Mouse (Mus musculus) heart, adult 2 months (tissue): ENCODE measurements around the gene Strip1. TPM values are rescaled to one million over a fixed set of nuclear protein-coding genes. Genes with fewer than 3 reads are reported as not detected.

Experiments used
- DNase-seq, 2 experiments: peaks; one replicate each; pipeline ENCODE4 v3.0.0; 2021
- H3K27ac ChIP-seq: fragments of 200-600 bp; 2 replicates; pipeline ENCODE4 v1.8.1; 2022
- H3K27me3 ChIP-seq: fragments of 200-500 bp; 2 replicates; pipeline ENCODE4 v1.6.1; 2012; ENCODE audit warnings: mild to moderate bottlenecking, low read length, inconsistent platforms, mixed read lengths; ENCODE audit not compliant: control insufficient read depth, insufficient read depth
- H3K36me3 ChIP-seq: fragments of 200-500 bp; 2 replicates; pipeline ENCODE4 v1.6.1; 2012; ENCODE audit warnings: low read length, inconsistent platforms; ENCODE audit not compliant: control insufficient read depth, insufficient read depth
- H3K4me1 ChIP-seq: fragments of 200-500 bp; 2 replicates; pipeline ENCODE4 v1.6.1; 2011; ENCODE audit warnings: low read length; ENCODE audit not compliant: control insufficient read depth, insufficient read depth
- H3K4me3 ChIP-seq: fragments of 200-600 bp; 2 replicates; pipeline ENCODE4 v1.8.1; 2022
- H3K79me2 ChIP-seq: fragments of 200-500 bp; replicated peaks from 2 replicates; pipeline ENCODE4 v1.6.1; 2012; ENCODE audit warnings: mild to moderate bottlenecking, inconsistent platforms, low read length, moderate library complexity, mixed read lengths; ENCODE audit not compliant: control insufficient read depth, insufficient read depth
- H3K9ac ChIP-seq: fragments of 200-500 bp; 2 replicates; pipeline ENCODE4 v1.6.1; 2012; ENCODE audit warnings: low read depth, mild to moderate bottlenecking, control low read depth, inconsistent platforms, low read length, mixed read lengths
- CTCF ChIP-seq: fragments of 200-600 bp; IDR thresholded peaks from 2 replicates; pipeline ENCODE4 v1.8.1; 2022; ENCODE audit warnings: antibody characterized with exemption, mild to moderate bottlenecking, moderate library complexity
- EP300 ChIP-seq: fragments of 200-500 bp; IDR thresholded peaks from 2 replicates; pipeline ENCODE4 v1.6.1; 2011; ENCODE audit warnings: low read depth, low read length, control low read depth; ENCODE audit not compliant: insufficient read depth
- POLR2A ChIP-seq: fragments of 200-500 bp; IDR thresholded peaks from 2 replicates; pipeline ENCODE4 v1.6.1; 2011; ENCODE audit warnings: mild to moderate bottlenecking, low read depth, low read length, control low read depth; ENCODE audit not compliant: insufficient read depth
- WGBS: fragments of 180-500 bp; shearing (Covaris S2); methylation state at CpG from one replicate; pipeline ENCODE4 v1.1.7; 2018; 5-methylcytosine and 5-hydroxymethylcytosine counted together
- intact Hi-C: fragments of 180-260 bp; cut with DNase I; formaldehyde crosslinking; loops from one replicate; pipeline ENCODE4 v1.15.1; 2025
- polyA plus RNA-seq: library from polyadenylated mRNA; depleted of rRNA; stranded (reverse); fragments of >200 nt; gene quantifications from 2 replicates; pipeline ENCODE4 v1.2.3, GENCODE M21; 2012
- total RNA-seq, 2 experiments: library from RNA; stranded (reverse); gene quantifications; 2 replicates each; pipeline ENCODE4 v1.2.3; 2021

The Strip1 gene
- total and polyA plus RNA-seq, 3 experiments: 19.9 to 35.1 (median 21.2) TPM

DNA sequence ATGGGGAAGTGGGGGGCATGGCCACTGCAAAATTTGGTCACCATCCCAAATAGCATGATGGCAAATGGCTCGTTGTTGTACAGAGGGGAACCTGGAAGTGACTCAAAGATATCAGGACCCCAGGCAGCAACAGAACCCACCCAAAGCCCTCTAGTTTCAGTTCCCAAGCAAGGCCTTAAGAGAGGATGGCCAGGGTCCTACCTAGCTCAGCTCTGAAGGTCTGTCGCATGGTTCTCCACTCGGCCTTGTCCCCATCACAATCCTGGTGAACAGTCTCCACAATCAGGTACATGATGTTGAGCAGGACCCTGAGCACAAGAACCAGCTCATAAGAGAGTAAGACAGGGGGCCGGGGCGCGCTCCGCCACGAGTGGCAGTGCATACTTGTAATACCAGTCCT is 7.1 kb downstream of the Strip1 start:
- 93% methylated on average over 8 of the region's 8 CpGs for WGBS
- TF ChIP-seq POLR2A (no peak), EP300 (no peak), CTCF (no peak)
- no peak for DNase-seq
- Histone ChIP-seq H3K9ac (no peak overlapping the region), H3K4me1 (no peaks in the 10 kb centered on the region), H3K4me3 (no peak overlapping the region), H3K27ac (no peak overlapping the region), H3K36me3 (0 out of 2 replicates have a peak, but pooled peaks cover 2% of the 10 kb centered on the region), H3K27me3 (no peaks in the 10 kb centered on the region), H3K79me2 (no peaks in the 10 kb centered on the region)
- intact Hi-C loops: no loop called here

DNA sequence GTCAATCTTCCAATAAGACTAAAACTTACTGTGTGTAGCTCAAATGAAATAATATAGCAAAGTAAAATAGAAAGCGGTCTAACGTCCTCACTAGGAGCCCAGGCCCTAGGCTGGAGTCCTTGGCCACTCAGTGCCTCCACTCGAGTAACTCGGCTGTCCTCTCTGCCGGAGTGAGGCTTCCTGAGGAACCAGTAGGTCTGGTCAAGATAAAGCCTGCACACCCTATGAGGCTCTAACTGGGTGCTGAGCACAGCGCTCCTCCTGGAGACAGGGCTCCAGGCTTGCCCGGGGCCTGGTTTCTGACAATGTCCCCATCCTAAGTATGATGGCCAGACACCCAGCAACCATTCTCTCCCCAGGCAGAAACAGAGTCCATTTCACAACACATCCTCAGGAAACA is 9.0 kb downstream of the Strip1 start:
- peak in 1 of 2 experiments; percentile 9 for DNase-seq
- Histone ChIP-seq H3K79me2 (no peaks in the 10 kb centered on the region), H3K27me3 (no peaks in the 10 kb centered on the region), H3K4me1 (no peaks in the 10 kb centered on the region), H3K27ac (no peak overlapping the region), H3K36me3 (0 out of 2 replicates have a peak, but pooled peaks cover 2% of the 10 kb centered on the region), H3K4me3 (no peak overlapping the region), H3K9ac (no peak overlapping the region)
- TF ChIP-seq EP300 (no peak), CTCF (no peak), POLR2A (no peak)
- intact Hi-C loops: no loop called here
- WGBS: 92% methylated on average over 7 of the region's 7 CpGs

DNA sequence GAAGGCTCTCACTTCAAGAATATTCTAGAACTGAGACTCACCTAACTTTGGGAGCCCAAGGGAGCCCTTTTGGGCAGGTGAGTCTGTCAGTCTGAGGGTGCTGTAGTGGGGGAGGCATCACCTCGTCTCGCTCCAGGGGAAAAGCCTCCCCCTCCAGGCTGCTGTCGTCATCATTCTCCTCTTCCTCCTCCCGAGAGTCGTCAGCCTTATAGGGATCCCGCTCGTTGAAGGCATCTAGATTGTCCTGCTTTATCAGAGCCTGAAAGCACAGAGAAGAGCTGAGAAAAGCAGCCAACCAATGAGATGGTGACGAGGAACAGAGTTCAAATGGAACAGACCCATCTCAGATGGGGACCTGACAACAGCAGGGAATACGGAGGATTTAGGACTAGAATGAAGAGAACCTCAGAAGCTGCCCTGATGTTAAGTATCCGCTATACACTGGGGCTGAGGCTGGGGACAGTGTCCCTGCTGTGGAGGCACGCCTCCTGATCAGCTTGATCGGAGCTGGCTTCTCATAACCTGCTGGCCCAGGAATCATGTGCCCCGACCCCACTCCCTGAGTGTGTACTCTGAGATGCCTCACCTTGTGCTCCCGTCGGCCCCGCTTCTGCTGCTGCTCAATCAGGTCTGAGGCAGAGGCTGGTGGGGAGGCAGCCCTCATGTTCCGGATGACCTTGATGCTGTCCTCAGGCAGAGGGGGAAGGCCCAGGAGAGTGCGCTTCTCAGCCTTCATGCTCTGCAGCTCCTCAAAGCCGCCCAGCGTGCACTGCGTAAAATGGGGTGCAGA is 10.0 kb downstream of the Strip1 start:
- Histone ChIP-seq H3K27me3 (no peaks in the 10 kb centered on the region), H3K27ac (no peak overlapping the region), H3K9ac (no peak overlapping the region), H3K36me3 (0 out of 2 replicates have a peak, but pooled peaks cover 2% of the 10 kb centered on the region), H3K4me1 (no peaks in the 10 kb centered on the region), H3K79me2 (no peaks in the 10 kb centered on the region), H3K4me3 (no peak overlapping the region)
- TF ChIP-seq CTCF: no peak
- no peak for TF ChIP-seq POLR2A
- no peak for TF ChIP-seq EP300
- 90% methylated on average over 21 of the region's 21 CpGs for WGBS
- intact Hi-C loops: no loop called here
- DNase-seq: peak in 1 of 2 experiments; percentile 13

DNA sequence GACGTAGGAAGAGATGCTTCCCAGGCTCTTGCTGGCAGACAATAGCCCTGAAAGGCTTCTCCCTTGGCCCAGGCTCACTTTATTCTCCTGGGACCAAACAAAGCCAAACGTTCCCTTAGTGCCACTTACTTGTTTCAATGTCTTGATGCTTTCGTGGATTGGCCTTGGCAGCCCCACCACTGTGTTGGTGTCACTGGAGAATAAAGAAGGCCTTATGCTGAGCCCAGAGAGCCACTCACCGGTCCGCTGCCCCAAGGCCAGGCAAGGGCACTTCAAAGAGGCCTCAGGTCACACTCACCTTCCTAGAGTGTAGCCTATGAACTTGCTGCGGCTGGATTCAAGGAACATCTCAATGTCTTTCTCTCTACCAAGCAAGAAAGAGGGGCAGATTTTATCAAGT is 11.6 kb downstream of the Strip1 start:
- H3K27me3 ChIP-seq: no peaks in the 10 kb centered on the region
- DNase-seq: peak in 1 of 2 experiments; percentile 9
- no peak overlapping the region for H3K9ac ChIP-seq
- intact Hi-C loops: no loop called here
- no peaks in the 10 kb centered on the region for H3K36me3 ChIP-seq
- no peak overlapping the region for H3K27ac ChIP-seq
- 69% methylated on average over 6 of the region's 6 CpGs for WGBS
- H3K79me2 ChIP-seq: no peaks in the 10 kb centered on the region
- H3K4me1 ChIP-seq: no peaks in the 10 kb centered on the region
- TF ChIP-seq POLR2A: no peak
- no peak for TF ChIP-seq EP300
- TF ChIP-seq CTCF: no peak
- H3K4me3 ChIP-seq: no peak overlapping the region

DNA sequence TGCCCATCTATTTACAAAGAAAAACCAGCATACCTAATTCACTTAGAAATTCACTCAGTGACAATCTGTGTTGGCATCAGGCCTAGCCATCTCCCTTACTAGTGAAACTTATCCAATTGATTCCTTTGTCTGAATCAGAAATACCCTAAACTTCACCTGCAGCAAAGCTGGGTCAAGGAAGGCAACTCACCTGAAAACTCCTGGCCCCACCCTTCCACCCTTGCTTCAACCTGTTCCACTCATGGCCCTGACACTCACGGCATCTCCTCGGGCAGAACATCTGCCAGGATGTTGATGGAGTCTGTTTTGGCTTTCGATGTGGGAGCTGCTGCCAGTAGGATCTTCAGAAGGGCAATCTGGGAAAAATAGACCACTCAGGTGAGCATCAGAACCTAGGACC is 13.7 kb downstream of the Strip1 start:
- Histone ChIP-seq H3K4me3 (no peak overlapping the region), H3K9ac (no peak overlapping the region), H3K27me3 (no peaks in the 10 kb centered on the region), H3K27ac (no peak overlapping the region), H3K79me2 (no peaks in the 10 kb centered on the region), H3K36me3 (no peaks in the 10 kb centered on the region), H3K4me1 (no peaks in the 10 kb centered on the region)
- no peak for DNase-seq
- WGBS: 95% methylated on average over 3 of the region's 3 CpGs
- no peak for TF ChIP-seq POLR2A
- TF ChIP-seq EP300: no peak
- no peak for TF ChIP-seq CTCF
- intact Hi-C loops: no loop called here

DNA sequence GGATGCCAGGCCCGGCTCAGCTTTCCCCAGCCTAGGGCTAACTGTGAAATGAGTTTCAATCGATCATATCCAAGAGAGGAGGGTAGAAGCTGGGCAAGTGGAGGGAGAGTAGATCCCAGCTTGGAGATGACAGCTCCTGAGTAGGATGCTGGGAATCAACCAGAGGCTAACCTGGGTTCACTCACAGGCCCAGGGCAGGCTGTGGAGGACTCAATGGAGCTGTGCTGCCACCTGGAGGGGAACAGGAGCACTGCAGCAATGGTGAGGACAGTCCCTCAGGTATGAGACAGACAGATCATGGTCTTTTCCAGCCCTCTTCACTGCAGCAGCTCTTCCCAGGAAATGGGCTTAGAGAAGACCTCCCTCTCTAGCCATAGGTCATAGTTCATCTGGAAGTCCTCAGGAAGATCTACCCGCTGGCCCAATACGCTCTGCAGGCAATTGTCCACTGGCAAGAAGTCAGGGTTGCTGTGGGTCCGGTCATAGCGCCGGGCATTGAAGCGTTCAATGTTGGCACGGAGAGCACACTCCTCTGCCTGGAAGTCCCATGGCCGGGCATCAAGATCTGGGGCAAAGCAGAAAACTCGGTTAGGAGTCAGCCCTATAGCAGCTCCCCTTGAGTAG is 18.5 kb downstream of the Strip1 start:
- no peaks in the 10 kb centered on the region for H3K79me2 ChIP-seq
- H3K4me1 ChIP-seq: no peaks in the 10 kb centered on the region
- 86% methylated on average over 11 of the region's 11 CpGs for WGBS
- TF ChIP-seq CTCF (peak; percentile 97), EP300 (no peak)
- H3K36me3 ChIP-seq: no peaks in the 10 kb centered on the region
- DNase-seq: peak; percentile 42 to 76
- H3K4me3 ChIP-seq: no peak overlapping the region
- no peak overlapping the region for H3K27ac ChIP-seq
- H3K27me3 ChIP-seq: no peaks in the 10 kb centered on the region
- intact Hi-C loops: loop anchor here (5.0 kb wide), 1 partner anchor 56 kb away; the partner anchor contains the start of gene Ubl4b
- H3K9ac ChIP-seq: no peak overlapping the region
